Mouse (Mus musculus): ENCODE measurements around the gene Sox30. TPM values are rescaled to one million over a fixed set of nuclear protein-coding genes. Genes with fewer than 3 reads are reported as not detected.

Gene Sox30
- under 1 TPM in 1 of 26 experiments, not detected in 25; 0.19 TPM for total RNA-seq (2018; cell fraction: chromatin; rRNA removed)
- under 1 TPM in 2 of 26 experiments, not detected in 24; 0.05 to 0.06 TPM for total RNA-seq (2018; cell fraction: cytosol; rRNA removed)
- under 1 TPM in 2 of 26 experiments, not detected in 24; 0.17 to 0.20 TPM for total RNA-seq (2018; cell fraction: nucleus; rRNA removed)
- not detected in 3 replicates for polyA plus RNA-seq (2018)

DNA sequence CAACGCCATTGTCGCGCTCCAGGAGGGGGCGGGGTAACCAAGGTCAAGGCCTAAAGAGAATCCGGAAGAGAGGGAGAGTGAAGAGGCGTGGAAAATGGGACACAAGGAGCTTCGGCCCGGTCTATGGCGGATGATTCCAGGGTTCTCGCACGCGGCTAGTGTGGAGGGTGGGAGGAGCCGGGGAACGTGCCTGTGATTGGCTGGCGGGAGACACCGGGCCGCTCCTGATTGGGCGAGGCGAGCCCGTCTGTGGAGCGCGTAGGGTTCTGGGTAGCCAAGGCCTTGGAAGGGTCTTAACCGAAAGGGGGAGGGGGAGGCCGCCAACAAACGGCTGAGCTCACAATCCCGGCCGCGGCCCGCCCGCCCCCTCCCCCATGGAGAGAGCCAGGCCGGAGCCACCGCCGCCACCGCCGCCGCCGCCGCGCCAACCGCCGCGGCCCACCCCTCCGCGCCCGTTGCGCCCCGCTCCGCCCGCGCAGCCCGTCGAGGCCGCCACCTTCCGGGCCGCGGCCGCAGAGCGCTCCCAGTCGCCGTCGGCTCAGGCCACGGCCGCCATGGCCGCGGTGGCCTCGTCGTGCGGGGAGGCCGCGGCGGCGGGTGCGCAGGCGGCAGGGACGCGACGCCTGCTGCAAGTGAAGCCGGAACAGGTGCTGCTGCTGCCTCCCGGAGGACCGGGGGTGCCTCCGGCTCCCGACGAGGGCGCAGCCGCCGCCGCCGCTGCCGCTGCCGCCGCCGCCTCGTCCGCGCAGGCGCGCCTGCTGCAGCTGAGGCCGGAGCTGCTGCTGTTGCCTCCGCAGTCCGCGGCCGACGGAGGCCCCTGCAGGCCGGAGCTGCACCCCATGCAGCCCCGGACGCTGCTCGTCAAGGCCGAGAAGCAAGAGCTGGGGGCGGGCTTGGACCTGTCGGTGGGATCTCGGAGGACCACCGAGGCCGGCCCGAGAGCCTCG, at the start of gene Sox30:
Gene Sox30 (plus strand): TSS at position 365 of the 947 bp plus-strand sequence.
- Histone ChIP-seq H3K4me3 (ENCODE audit: inconsistent target) (no peak within 1 kb of the TSS), H3K79me2 (ENCODE audit: inconsistent target) (no peaks in the 10 kb centered on the region), H3K36me3 (ENCODE audit: inconsistent target) (no peaks in the 10 kb centered on the region), H3K27ac (no peak within 1 kb of the TSS)
- WGBS (ENCODE audit: missing documents), result 20% methylated on average over 70 of the region's 115 CpGs

DNA sequence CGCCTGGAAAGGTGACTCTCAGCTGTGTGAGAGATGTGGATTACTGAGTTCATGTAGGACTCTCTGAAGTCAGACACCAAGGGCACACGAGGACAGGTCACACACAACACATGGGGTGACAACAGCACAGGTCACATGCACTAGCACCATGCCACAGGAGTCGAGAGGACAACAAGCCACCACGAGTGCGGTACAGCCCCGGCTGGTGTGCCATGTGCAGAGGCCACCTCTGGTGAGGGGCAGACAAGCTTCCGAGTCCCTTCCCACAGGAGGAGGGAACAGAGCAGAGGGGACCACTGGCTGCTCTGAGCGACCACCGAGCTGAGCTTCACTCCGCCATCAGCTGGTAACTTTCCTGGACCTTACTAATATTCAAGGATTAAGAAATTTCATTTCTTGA, 47.3 kb upstream of the Sox30 start:
- 97% methylated on average over 10 of the region's 10 CpGs for WGBS (ENCODE audit: missing documents)
- Histone ChIP-seq H3K27ac (no peak overlapping the region), H3K79me2 (ENCODE audit: inconsistent target) (no peaks in the 10 kb centered on the region), H3K4me3 (ENCODE audit: inconsistent target) (no peak overlapping the region), H3K36me3 (ENCODE audit: inconsistent target) (peaks cover 11% of the 10 kb centered on the region; the same call in 1 of the 2 replicates)

DNA sequence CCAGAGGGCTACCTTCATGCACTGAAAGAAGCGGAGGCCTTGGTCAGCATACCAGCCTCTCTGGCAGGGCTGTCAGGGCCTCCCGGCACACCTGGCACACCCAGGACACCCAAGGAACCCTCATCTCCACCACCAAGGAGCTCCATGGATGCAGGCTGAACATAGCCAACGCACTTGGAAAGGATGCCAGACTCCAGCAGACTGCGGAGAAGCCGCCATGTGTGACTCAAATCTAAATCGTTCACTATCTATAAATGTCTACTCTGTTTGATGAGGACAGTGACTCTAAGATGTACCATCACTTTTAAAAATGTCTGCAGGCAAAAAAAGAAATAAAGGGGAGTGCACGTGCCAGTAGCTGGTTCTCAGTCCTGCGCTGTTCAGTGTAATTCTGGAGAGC, 42.6 kb upstream of the Sox30 start:
- 99% methylated on average over 8 of the region's 8 CpGs for WGBS (ENCODE audit: missing documents)
- Histone ChIP-seq H3K79me2 (ENCODE audit: inconsistent target) (peaks cover 19% of the 10 kb centered on the region), H3K27ac (no peak overlapping the region), H3K4me3 (ENCODE audit: inconsistent target) (no peak overlapping the region), H3K36me3 (ENCODE audit: inconsistent target) (peaks cover 11% of the 10 kb centered on the region; the same call in 1 of the 2 replicates)

DNA sequence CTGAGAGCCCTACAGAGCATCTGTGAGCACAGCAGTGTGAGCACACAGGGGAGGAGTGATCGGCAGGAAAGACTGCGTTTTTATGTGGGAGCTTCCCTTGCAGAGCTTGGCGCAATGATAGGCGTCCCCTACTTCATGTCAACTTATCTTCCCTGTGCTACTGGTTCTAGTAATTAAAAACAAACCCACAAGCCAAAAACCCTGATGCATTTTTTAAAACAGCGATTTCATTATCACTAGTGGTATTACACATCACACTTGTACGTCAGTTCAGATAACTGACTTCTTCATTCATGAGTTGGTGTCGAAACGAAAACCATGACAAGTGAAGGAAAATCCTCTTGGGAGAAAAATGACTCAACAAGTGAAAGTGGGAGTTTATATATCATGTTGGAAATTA, 41.2 kb upstream of the Sox30 start:
- WGBS (ENCODE audit: missing documents), result 93% methylated on average over 8 of the region's 8 CpGs
- Histone ChIP-seq H3K36me3 (ENCODE audit: inconsistent target) (peaks cover 3% of the 10 kb centered on the region; the same call in 1 of the 2 replicates), H3K4me3 (ENCODE audit: inconsistent target) (no peak overlapping the region), H3K27ac (no peak overlapping the region), H3K79me2 (ENCODE audit: inconsistent target) (peaks cover 33% of the 10 kb centered on the region)

DNA sequence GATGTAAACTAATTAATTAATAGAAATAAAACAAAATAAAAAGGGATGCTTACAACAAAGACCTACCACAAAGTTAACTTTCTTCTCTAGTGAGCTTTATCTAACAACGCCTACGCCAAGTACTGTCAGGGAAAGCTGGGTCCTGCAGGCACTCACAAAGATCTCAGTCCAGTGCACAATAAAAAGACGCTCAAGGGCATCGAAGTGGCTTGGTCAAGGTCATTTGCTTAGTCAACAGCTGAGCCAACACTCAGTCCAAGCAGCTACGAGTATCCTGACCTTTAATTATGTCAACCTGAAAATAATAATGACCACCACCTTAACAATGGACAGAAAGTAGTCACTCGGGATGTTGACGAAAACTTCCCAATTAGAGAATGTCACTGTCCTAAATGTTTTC, 37.8 kb upstream of the Sox30 start:
- H3K79me2 ChIP-seq (ENCODE audit: inconsistent target), result peaks cover 37% of the 10 kb centered on the region
- WGBS (ENCODE audit: missing documents), result 93% methylated on average over 7 of the region's 7 CpGs
- H3K4me3 ChIP-seq (ENCODE audit: inconsistent target), result no peak overlapping the region
- H3K36me3 ChIP-seq (ENCODE audit: inconsistent target), result no peaks in the 10 kb centered on the region
- H3K27ac ChIP-seq, result no peak overlapping the region

DNA sequence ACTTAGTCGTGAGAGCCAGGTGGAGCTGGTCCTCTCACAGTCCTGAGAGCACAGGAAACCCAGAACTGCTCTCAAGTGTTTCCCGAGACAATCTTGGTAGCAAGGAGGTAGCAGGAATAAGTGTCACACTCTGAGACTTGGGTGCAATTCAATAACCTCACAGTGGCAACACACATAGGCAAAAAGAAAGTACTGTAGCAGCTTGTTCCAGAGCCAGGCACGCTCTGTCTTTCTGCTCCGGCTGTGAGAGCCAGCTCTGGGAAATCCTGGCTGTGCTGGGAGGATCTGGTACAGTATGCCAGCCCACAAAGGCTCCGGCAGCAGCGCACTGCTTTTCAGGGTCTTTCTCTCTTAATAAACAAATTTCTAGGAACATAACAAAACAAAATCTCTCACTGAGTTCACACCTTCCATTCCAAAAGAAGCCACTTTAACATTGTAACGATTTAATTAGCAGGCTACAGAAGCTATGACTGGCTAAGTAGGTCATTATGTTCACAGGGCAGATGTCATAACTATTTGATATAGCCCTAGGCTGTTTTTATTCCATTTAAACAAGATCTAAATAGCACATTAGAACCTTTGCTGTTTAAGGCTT, 36.9 kb upstream of the Sox30 start:
- 87% methylated on average over 7 of the region's 7 CpGs for whole genome bisulfite sequencing (ENCODE audit: missing documents)
- H3K79me2 ChIP-seq (ENCODE audit: inconsistent target), result peaks cover 37% of the 10 kb centered on the region
- H3K4me3 ChIP-seq (ENCODE audit: inconsistent target), result peak overlapping the region; percentile 57; the same call in 1 of the 2 replicates

DNA sequence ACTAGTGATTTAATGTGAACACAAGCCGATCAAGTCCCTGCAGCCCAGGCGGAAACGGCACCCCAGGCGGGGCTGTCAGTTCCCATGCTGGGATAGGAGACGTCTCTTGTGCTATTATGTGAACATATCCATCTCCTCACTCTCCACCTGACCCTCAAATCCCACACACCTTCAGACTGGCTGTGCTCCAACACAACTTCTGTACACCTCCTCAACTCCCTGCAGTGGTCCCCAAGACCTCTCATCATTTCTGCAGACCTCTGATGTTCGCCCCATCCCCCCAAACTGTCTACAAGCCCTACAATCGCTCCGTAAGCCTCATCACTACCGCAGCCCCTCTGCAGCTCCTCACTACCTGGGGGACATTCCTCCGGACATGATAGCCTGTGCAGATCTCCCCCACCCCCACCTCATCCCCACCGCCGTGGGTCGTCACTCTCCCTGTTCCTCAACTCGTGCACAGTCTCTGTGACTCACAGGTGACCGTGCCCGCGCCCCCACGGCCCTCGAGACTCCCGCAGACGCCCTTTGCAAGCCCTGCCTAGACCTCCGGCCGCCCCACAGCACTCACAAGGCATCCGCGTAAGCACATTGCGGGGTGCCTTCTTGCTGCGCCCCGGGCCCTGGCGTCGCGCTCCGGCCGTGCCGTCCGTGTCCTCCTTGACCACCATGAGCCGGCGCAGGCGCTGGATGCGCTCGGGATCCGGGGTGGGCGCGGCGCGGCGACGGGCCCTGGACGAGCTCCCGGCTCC, 36.0 kb upstream of the Sox30 start:
- Histone ChIP-seq H3K79me2 (ENCODE audit: inconsistent target) (peaks cover 37% of the 10 kb centered on the region), H3K27ac (no peak overlapping the region), H3K36me3 (ENCODE audit: inconsistent target) (0 out of 2 replicates have a peak, but pooled peaks cover 5% of the 10 kb centered on the region), H3K4me3 (ENCODE audit: inconsistent target) (peak overlapping the region; percentile 57)
- WGBS (ENCODE audit: missing documents), result under 1% methylated on average over 49 of the region's 49 CpGs

More for the DNA sequence above, 36.9 kb upstream of the Sox30 start:
- H3K36me3 ChIP-seq (ENCODE audit: inconsistent target), result no peaks in the 10 kb centered on the region
- H3K27ac ChIP-seq, result no peak overlapping the region

DNA sequence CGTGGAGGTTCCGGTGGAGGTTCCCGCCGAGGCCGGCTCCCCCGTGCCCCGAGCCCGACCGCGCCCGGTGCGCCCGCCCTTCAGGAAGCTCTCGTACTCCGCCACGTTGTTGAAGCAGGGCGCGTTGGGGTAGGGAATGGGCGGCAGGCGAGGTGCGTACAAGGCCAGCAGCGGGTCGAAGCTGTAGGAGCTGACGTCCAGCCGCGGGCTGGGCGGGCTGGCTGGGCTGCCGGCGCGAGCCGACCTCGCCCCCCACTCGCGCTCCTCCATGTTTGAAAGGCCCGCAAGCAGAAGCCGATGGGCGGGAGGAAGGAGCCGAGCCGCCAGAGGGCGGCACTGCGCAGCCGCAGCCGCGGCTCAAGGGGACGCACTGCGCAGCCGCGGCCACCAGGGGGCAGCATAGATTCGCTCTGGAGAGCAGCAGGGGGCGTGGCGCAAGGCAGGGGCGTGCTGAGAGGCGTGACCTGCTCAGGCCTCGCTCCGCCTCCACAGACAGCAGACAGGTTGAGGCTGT, 35.4 kb upstream of the Sox30 start, which contains the start of gene Lsm11:
Gene Lsm11 (minus strand): TSS at position 293 of the 514 bp plus-strand sequence.
- peaks cover 5% of the 10 kb centered on the region; the same call in 1 of the 2 replicates for H3K36me3 ChIP-seq (ENCODE audit: inconsistent target)
- WGBS (ENCODE audit: missing documents), result 1% methylated on average over 37 of the region's 55 CpGs
- H3K4me3 ChIP-seq (ENCODE audit: inconsistent target), result peak within 1 kb of the TSS; percentile 57
- peaks cover 37% of the 10 kb centered on the region for H3K79me2 ChIP-seq (ENCODE audit: inconsistent target)
- peak within 1 kb of the TSS; percentile 35 for H3K27ac ChIP-seq

DNA sequence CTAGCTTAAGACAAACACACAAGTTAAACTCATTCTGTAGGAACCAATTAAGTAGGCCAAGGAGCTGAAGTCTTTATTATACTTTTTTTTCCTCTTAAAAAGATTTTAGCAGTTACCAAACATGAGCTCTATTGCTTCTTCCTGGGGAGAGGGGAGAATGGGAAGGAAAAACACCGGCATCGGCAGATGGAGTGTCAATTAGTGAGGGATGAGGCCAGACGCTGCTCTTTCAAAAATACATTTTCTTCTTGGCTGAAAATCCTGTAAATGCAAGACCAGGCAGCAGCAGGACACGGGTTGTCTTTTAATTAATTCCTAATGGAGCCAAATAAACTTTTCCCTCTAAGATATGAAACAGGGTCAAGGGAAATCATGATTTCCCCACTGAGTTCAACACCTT, 33.3 kb upstream of the Sox30 start:
- H3K4me3 ChIP-seq (ENCODE audit: inconsistent target), result no peak overlapping the region
- no peak overlapping the region for H3K27ac ChIP-seq
- peaks cover 24% of the 10 kb centered on the region for H3K79me2 ChIP-seq (ENCODE audit: inconsistent target)
- H3K36me3 ChIP-seq (ENCODE audit: inconsistent target), result peaks cover 5% of the 10 kb centered on the region; the same call in 1 of the 2 replicates
- WGBS (ENCODE audit: missing documents), result 89% methylated on average over 4 of the region's 4 CpGs

DNA sequence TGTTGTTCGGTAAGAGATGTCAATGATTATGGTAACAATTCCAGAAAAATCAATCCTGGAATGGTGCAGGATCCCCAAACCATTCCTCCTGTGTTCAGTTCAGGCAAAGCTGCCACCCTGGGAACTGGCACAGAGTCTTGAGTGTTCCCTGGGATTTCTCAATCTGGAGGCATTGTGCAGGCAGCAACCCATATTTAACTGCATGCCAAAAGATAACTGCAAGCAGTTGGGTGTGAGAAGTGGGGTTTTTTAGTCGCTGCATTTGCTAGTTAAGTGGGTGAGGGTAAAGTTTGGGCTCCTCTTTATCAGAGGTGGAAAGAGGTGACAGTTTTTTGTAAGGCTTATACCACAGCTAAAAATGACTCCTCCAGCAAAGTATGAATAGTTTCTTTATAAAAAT, 32.6 kb upstream of the Sox30 start:
- peaks cover 17% of the 10 kb centered on the region for H3K79me2 ChIP-seq (ENCODE audit: inconsistent target)
- H3K27ac ChIP-seq, result no peak overlapping the region
- WGBS (ENCODE audit: missing documents), result 100% methylated on average over 2 of the region's 2 CpGs
- H3K36me3 ChIP-seq (ENCODE audit: inconsistent target), result peaks cover 5% of the 10 kb centered on the region; the same call in 1 of the 2 replicates
- H3K4me3 ChIP-seq (ENCODE audit: inconsistent target), result no peak overlapping the region

DNA sequence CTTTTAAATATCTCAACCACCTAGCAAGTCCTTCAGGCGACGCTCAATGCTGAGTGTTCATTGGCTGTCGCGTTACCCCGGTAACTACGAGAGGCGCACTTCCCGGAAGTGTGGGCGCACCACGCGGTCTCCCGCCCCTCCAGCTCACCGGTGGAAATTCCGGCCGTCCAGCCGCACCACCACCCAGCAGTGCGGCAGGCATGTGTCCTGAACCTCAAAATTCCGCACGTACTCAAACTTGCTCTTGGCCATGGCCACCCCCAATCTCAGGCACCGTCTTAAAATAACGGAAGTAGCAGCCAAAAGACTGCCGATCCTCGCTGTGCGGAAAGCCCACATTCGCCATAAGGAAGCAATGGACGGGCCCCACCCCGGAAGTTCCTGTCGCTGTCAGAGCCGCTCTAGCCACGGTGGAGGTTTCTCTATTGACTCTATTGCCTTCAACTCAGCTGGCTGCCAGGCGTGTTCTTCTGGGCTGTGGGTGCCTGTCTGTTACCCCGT, 24.9 kb upstream of the Sox30 start, which contains the start of gene Thg1l:
Gene Thg1l (minus strand): TSS at position 368 of the 501 bp plus-strand sequence.
- H3K4me3 ChIP-seq (ENCODE audit: inconsistent target), result peak within 1 kb of the TSS; percentile 61
- whole genome bisulfite sequencing (ENCODE audit: missing documents), result 0% methylated on average over 32 of the region's 32 CpGs
- peak within 1 kb of the TSS; percentile 82 for H3K27ac ChIP-seq
- no peaks in the 10 kb centered on the region for H3K36me3 ChIP-seq (ENCODE audit: inconsistent target)
- H3K79me2 ChIP-seq (ENCODE audit: inconsistent target), result no peaks in the 10 kb centered on the region

DNA sequence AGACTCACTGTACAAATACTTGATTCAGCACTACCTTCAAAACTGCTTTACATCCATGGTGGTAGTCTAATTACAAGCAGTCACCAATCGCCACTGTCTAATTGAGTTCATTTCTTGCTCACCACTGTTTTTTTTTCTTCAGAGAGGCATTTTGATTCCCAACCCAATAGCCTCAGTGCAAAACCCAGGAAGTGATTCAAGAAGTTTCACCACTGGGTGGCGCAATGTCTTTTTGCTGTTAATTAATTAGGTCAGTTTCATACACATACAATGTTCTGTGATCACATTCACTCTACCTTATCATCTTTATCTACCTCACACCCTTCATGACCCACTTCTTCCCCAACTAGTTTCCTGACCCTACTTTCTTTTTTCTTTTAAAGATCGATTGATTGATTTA, 20.5 kb upstream of the Sox30 start:
- H3K79me2 ChIP-seq (ENCODE audit: inconsistent target), result no peaks in the 10 kb centered on the region
- no peak overlapping the region for H3K27ac ChIP-seq
- WGBS (ENCODE audit: missing documents), result 66% methylated on average over 3 of the region's 3 CpGs
- H3K36me3 ChIP-seq (ENCODE audit: inconsistent target), result no peaks in the 10 kb centered on the region
- no peak overlapping the region for H3K4me3 ChIP-seq (ENCODE audit: inconsistent target)

DNA sequence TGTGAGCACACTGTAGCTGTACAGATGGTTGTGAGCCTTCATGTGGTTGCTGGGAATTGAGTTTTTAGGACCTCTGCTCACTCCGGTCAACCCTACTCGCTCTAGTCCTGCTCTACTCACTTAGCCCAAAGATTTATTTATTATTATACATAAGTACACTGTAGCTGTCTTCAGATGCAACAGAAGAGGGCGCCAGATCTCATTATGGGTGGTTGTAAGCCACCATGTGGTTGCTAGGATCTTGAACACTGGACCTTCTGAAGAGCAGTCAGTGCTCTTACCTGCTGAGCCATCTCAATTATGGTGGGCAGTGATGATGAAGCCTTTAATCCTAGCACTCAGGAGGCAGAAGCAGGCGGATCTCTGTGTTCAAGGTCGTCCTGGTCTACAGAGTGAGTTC, 20.1 kb upstream of the Sox30 start:
- Histone ChIP-seq H3K4me3 (ENCODE audit: inconsistent target) (no peak overlapping the region), H3K27ac (no peak overlapping the region), H3K36me3 (ENCODE audit: inconsistent target) (no peaks in the 10 kb centered on the region), H3K79me2 (ENCODE audit: inconsistent target) (no peaks in the 10 kb centered on the region)
- WGBS (ENCODE audit: missing documents), result 84% methylated on average over 5 of the region's 5 CpGs

DNA sequence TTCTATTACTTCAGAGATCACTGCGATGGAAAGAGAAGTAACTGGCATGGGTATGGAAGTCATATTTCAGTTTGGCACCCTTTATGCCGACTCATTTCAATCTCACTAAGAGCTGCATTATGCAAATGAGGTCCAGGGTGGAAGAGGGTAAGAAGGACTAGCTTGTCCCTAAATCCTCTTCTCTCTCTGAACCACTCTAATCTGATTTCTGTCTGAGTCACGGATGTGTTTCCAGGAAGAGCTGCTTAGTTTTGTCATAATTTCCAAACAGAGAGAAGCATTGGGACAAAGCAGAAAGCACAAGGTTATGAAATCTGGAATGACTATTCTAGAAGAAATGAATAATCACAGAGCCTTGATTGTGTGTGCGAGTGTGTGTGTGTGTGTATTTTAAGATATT, 13.2 kb upstream of the Sox30 start:
- WGBS (ENCODE audit: missing documents), result 78% methylated on average over 4 of the region's 4 CpGs
- Histone ChIP-seq H3K27ac (no peak overlapping the region), H3K36me3 (ENCODE audit: inconsistent target) (no peaks in the 10 kb centered on the region), H3K79me2 (ENCODE audit: inconsistent target) (no peaks in the 10 kb centered on the region), H3K4me3 (ENCODE audit: inconsistent target) (no peak overlapping the region)

All from macrophage (primary cell).